Mouse (Mus musculus) erythroblast, embryonic 14.5 days (primary cell): ENCODE data around the gene B3gnt2.

Experiments
- GATA1 ChIP-seq: IDR thresholded peaks from 2 replicates; pipeline ENCODE4 v1.6.1; 2012; ENCODE audit warnings: low read length, inconsistent platforms, mixed read lengths
- TAL1 ChIP-seq: IDR thresholded peaks from 3 replicates; pipeline ENCODE4 v1.6.1; 2012; ENCODE audit warnings: low read length, inconsistent platforms, mixed read lengths

- TF ChIP-seq GATA1 (no peak), TAL1 (no peak)
Observed at GRCm38 (mm10) chr11:22791726-22792125, 69.0 kb downstream of the B3gnt2 start.
